Mouse (Mus musculus) MEL-GATA-1-ER (cell line): ENCODE measurements around the gene Dsp.

Experiments
- DNase-seq: peaks from one replicate; pipeline ENCODE4 v3.0.0-alpha.2; 2012; ENCODE audit warnings: low read depth; ENCODE audit errors: extremely low read depth

Dsp gene

GRCm38 (mm10) chr13:38151069-38151588 lies at the start of gene Dsp:
Gene Dsp (plus strand): TSS chr13:38151294.
- no peak for DNase-seq

- DNase-seq: no peak
These were observed 47.7 kb upstream of the Dsp start for GRCm38 (mm10) chr13:38103406-38103805.

- DNase-seq: no peak
These were observed 46.6 kb upstream of the Dsp start for GRCm38 (mm10) chr13:38104501-38104900.

GRCm38 (mm10) chr13:38109081-38109480 lies 42.0 kb upstream of the Dsp start:
- no peak for DNase-seq

- DNase-seq: no peak
These were observed 28.8 kb upstream of the Dsp start for GRCm38 (mm10) chr13:38122321-38122720.

GRCm38 (mm10) chr13:38123666-38124065 lies 27.4 kb upstream of the Dsp start:
- DNase-seq: no peak

- no peak for DNase-seq
These were observed 23.4 kb upstream of the Dsp start for GRCm38 (mm10) chr13:38127683-38128082.

GRCm38 (mm10) chr13:38128246-38128645 lies 22.8 kb upstream of the Dsp start:
- no peak for DNase-seq

- no peak for DNase-seq
These were observed 21.6 kb upstream of the Dsp start for GRCm38 (mm10) chr13:38129492-38129891.

- no peak for DNase-seq
These were observed 21.0 kb upstream of the Dsp start for GRCm38 (mm10) chr13:38130116-38130515.

GRCm38 (mm10) chr13:38133016-38133528 lies 18.0 kb upstream of the Dsp start:
- DNase-seq: no peak

- DNase-seq: no peak
These were observed 10.6 kb upstream of the Dsp start for GRCm38 (mm10) chr13:38140521-38140920.

- no peak for DNase-seq
These were observed 6.0 kb upstream of the Dsp start for GRCm38 (mm10) chr13:38144962-38145713.

- no peak for DNase-seq
These were observed 2.7 kb upstream of the Dsp start for GRCm38 (mm10) chr13:38148348-38148747.

- DNase-seq: no peak
These were observed 756 bp downstream of the Dsp start for GRCm38 (mm10) chr13:38151671-38152428.

- no peak for DNase-seq
These were observed 1.4 kb downstream of the Dsp start for GRCm38 (mm10) chr13:38152429-38153035.

GRCm38 (mm10) chr13:38155523-38155922 lies 4.4 kb downstream of the Dsp start:
- DNase-seq: no peak

GRCm38 (mm10) chr13:38157635-38158034 lies 6.5 kb downstream of the Dsp start:
- no peak for DNase-seq

GRCm38 (mm10) chr13:38162002-38162401 lies 10.9 kb downstream of the Dsp start:
- no peak for DNase-seq

- no peak for DNase-seq
These were observed 11.6 kb downstream of the Dsp start for GRCm38 (mm10) chr13:38162668-38163067.

- no peak for DNase-seq
These were observed 13.8 kb downstream of the Dsp start for GRCm38 (mm10) chr13:38164932-38165331.

GRCm38 (mm10) chr13:38167056-38167455 lies 16.0 kb downstream of the Dsp start:
- DNase-seq: no peak
